Mouse (Mus musculus) olfactory bulb, adult 2 months (tissue): ENCODE data around the gene Rabac1. TPM values are rescaled to one million over a fixed set of nuclear protein-coding genes. Genes with fewer than 3 reads are reported as not detected.

ENCODE experiments used
- H3K27ac ChIP-seq: fragments of 200-500 bp; 2 replicates; pipeline ENCODE4 v1.5.1; 2012; ENCODE audit warnings: low read depth, low read length; ENCODE audit not compliant: insufficient read depth
- H3K4me1 ChIP-seq: fragments of 200-500 bp; 2 replicates; pipeline ENCODE4 v1.6.1; 2012; ENCODE audit warnings: low read length; ENCODE audit not compliant: control insufficient read depth, insufficient read depth
- H3K4me3 ChIP-seq: fragments of 200-500 bp; 2 replicates; pipeline ENCODE4 v1.5.1; 2012; ENCODE audit warnings: mild to moderate bottlenecking, low read depth, low read length, moderate library complexity; ENCODE audit not compliant: insufficient read depth
- CTCF ChIP-seq: fragments of 200-500 bp; IDR thresholded peaks from 2 replicates; pipeline ENCODE4 v1.5.1; 2012; ENCODE audit warnings: low read depth, mild to moderate bottlenecking, low read length, moderate library complexity; ENCODE audit not compliant: insufficient read depth
- POLR2A ChIP-seq: fragments of 200-500 bp; IDR thresholded peaks from 2 replicates; pipeline ENCODE4 v1.6.1; 2012; ENCODE audit warnings: mild to moderate bottlenecking, low read depth, low read length, moderate library complexity; ENCODE audit not compliant: insufficient read depth
- WGBS: fragments of 180-500 bp; shearing (Covaris S2); methylation state at CpG from one replicate; pipeline ENCODE4 v1.1.7; 2018; 5-methylcytosine and 5-hydroxymethylcytosine counted together
- polyA plus RNA-seq: library from polyadenylated mRNA; stranded (reverse); fragments of >200 nt; gene quantifications from 2 replicates; pipeline ENCODE4 v1.2.4, GENCODE M21; 2012; ENCODE audit warnings: low replicate concordance; ENCODE audit not compliant: missing spikeins, insufficient read depth, insufficient read length

Rabac1 gene
- polyA plus RNA-seq, 1 experiment, result not detected

GRCm38 (mm10) chr7:24987941-24988340 is 15.4 kb upstream of the Rabac1 start:
- Histone ChIP-seq H3K4me1 (peaks cover 34% of the 10 kb centered on the region), H3K27ac (no peak overlapping the region), H3K4me3 (no peak overlapping the region)
- 76% methylated on average over 14 of the region's 14 CpGs for WGBS
- TF ChIP-seq CTCF, result no peak
- no peak for TF ChIP-seq POLR2A

- TF ChIP-seq CTCF (no peak), POLR2A (no peak)
- Histone ChIP-seq H3K4me1 (peaks cover 27% of the 10 kb centered on the region), H3K27ac (no peak overlapping the region), H3K4me3 (no peak overlapping the region)
- WGBS, result 71% methylated on average over 5 of the region's 5 CpGs
Measured at GRCm38 (mm10) chr7:24985799-24986198, 13.2 kb upstream of the Rabac1 start.

- peaks cover 27% of the 10 kb centered on the region for H3K4me1 ChIP-seq
- H3K4me3 ChIP-seq, result no peak overlapping the region
- H3K27ac ChIP-seq, result no peak overlapping the region
- 85% methylated on average over 2 of the region's 2 CpGs for WGBS
- TF ChIP-seq CTCF (no peak), POLR2A (no peak)
Measured at GRCm38 (mm10) chr7:24984307-24984706, 11.8 kb upstream of the Rabac1 start.

GRCm38 (mm10) chr7:24983396-24983795 is 10.8 kb upstream of the Rabac1 start:
- Histone ChIP-seq H3K4me3 (no peak overlapping the region), H3K27ac (no peak overlapping the region), H3K4me1 (peaks cover 32% of the 10 kb centered on the region)
- 57% methylated on average over 5 of the region's 5 CpGs for WGBS
- TF ChIP-seq POLR2A, result no peak
- TF ChIP-seq CTCF, result no peak

- 68% methylated on average over 7 of the region's 7 CpGs for WGBS
- H3K27ac ChIP-seq, result no peak overlapping the region
Measured at GRCm38 (mm10) chr7:24980439-24980838, 7.9 kb upstream of the Rabac1 start.

GRCm38 (mm10) chr7:24978781-24979180 is 6.2 kb upstream of the Rabac1 start:
- Histone ChIP-seq H3K27ac (peak overlapping the region; percentile 1; the same call in 1 of the 2 replicates), H3K4me3 (no peak overlapping the region), H3K4me1 (peaks cover 28% of the 10 kb centered on the region)
- WGBS, result 72% methylated on average over 7 of the region's 7 CpGs
- no peak for TF ChIP-seq POLR2A

More at GRCm38 (mm10) chr7:24980439-24980838, 7.9 kb upstream of the Rabac1 start:
- Histone ChIP-seq H3K4me3 (no peak overlapping the region), H3K4me1 (peaks cover 26% of the 10 kb centered on the region)
- no peak for TF ChIP-seq CTCF
- TF ChIP-seq POLR2A, result no peak

- 14% methylated on average over 9 of the region's 9 CpGs for WGBS
- TF ChIP-seq CTCF (peak; percentile 38; the same call in 1 of the 2 replicates), POLR2A (no peak)
- no peak overlapping the region for H3K27ac ChIP-seq
- H3K4me1 ChIP-seq, result peaks cover 20% of the 10 kb centered on the region
- H3K4me3 ChIP-seq, result no peak overlapping the region
Measured at GRCm38 (mm10) chr7:24974893-24975595, 2.5 kb upstream of the Rabac1 start.

GRCm38 (mm10) chr7:24973902-24974301 is 1.3 kb upstream of the Rabac1 start:
- Histone ChIP-seq H3K4me3 (no peak overlapping the region), H3K4me1 (peaks cover 15% of the 10 kb centered on the region), H3K27ac (no peak overlapping the region)
- TF ChIP-seq POLR2A (no peak), CTCF (no peak)
- 80% methylated on average over 5 of the region's 5 CpGs for WGBS

GRCm38 (mm10) chr7:24973208-24973607 is 654 bp upstream of the Rabac1 start:
- no peak overlapping the region for H3K27ac ChIP-seq
- TF ChIP-seq CTCF (no peak), POLR2A (no peak)
- H3K4me3 ChIP-seq, result no peak overlapping the region
- 83% methylated on average over 4 of the region's 4 CpGs for WGBS
- H3K4me1 ChIP-seq, result peaks cover 15% of the 10 kb centered on the region
